Mouse (Mus musculus) liver, postnatal 0 days (tissue): ENCODE results near the gene Hmcn1. TPM values are rescaled to one million over a fixed set of nuclear protein-coding genes. Genes with fewer than 3 reads are reported as not detected.

Experiments used
- ATAC-seq: fragments of 200-750 bp; cut with Nextera tagmentation; 2 replicates; pipeline ENCODE4 v1.8.0; 2017; ENCODE audit warnings: mild to moderate bottlenecking, moderate library complexity
- DNase-seq: peaks from one replicate; pipeline ENCODE4 v3.0.0-alpha.2; 2016
- H3K27ac ChIP-seq: fragments of 300-500 bp; sonication (generic); 2 replicates; pipeline ENCODE4 v1.5.1; 2014; ENCODE audit warnings: antibody characterized with exemption, moderate library complexity, mild to moderate bottlenecking, low read depth
- H3K27me3 ChIP-seq: fragments of 300-500 bp; sonication (generic); 2 replicates; pipeline ENCODE4 v1.6.1; 2014; ENCODE audit warnings: low read length, control low read depth, mixed read lengths; ENCODE audit not compliant: insufficient read depth
- H3K36me3 ChIP-seq: fragments of 300-500 bp; sonication (generic); replicated peaks from 2 replicates; pipeline ENCODE4 v1.6.1; 2014; ENCODE audit warnings: mild to moderate bottlenecking, control low read depth, low read length, moderate library complexity, mixed read lengths; ENCODE audit not compliant: insufficient read depth
- H3K4me1 ChIP-seq: fragments of 300-500 bp; sonication (generic); 2 replicates; pipeline ENCODE4 v1.6.1; 2014; ENCODE audit warnings: antibody characterized with exemption, mild to moderate bottlenecking, control low read depth; ENCODE audit not compliant: insufficient read depth
- H3K4me2 ChIP-seq: fragments of 300-500 bp; sonication (generic); 2 replicates; pipeline ENCODE4 v1.6.1; 2014; ENCODE audit warnings: low read depth, mild to moderate bottlenecking, low read length, moderate library complexity, mixed read lengths
- H3K4me3 ChIP-seq: fragments of 300-500 bp; sonication (generic); 2 replicates; pipeline ENCODE4 v1.5.1; 2014; ENCODE audit warnings: low read depth, low read length
- H3K9ac ChIP-seq: fragments of 300-500 bp; sonication (generic); replicated peaks from 2 replicates; pipeline ENCODE4 v1.6.1; 2014; ENCODE audit warnings: mild to moderate bottlenecking, moderate library complexity
- H3K9me3 ChIP-seq: fragments of 300-500 bp; sonication (generic); 2 replicates; pipeline ENCODE4 v1.6.1; 2016; ENCODE audit warnings: mild to moderate bottlenecking, control low read depth, low read length, mixed read lengths
- CTCF ChIP-seq: sonication (generic); IDR thresholded peaks from 2 replicates; pipeline ENCODE4 v1.5.1; 2016; ENCODE audit warnings: antibody characterized with exemption, low read depth
- EP300 ChIP-seq: IDR thresholded peaks from 2 replicates; pipeline ENCODE4 v1.6.1; 2016; ENCODE audit warnings: antibody characterized with exemption, low read depth, mild to moderate bottlenecking
- WGBS: fragments of 180-500 bp; shearing (Covaris S2); extraction: QIAGEN DNeasy Blood & Tissue Kit; methylation state at CpG from one replicate; pipeline ENCODE4 v1.1.7; 2014; ENCODE audit not compliant: insufficient replicate concordance; 5-methylcytosine and 5-hydroxymethylcytosine counted together
- polyA plus RNA-seq: library from polyadenylated mRNA; unstranded; fragments of >200 nt; fragmentation: Nextera tagmentation; extraction: Ambion mirVana; gene quantifications from 2 replicates; pipeline ENCODE4 v1.2.1, GENCODE M21; 2015

The Hmcn1 gene
- polyA plus RNA-seq, 1 experiment from 2014 or later, result 2.4 TPM

- DNase-seq, result peak; percentile 18
- no peak overlapping the region for H3K4me2 ChIP-seq
- H3K36me3 ChIP-seq, result no peaks in the 10 kb centered on the region
- H3K27me3 ChIP-seq, result no peaks in the 10 kb centered on the region
- no peak overlapping the region for H3K4me3 ChIP-seq
- TF ChIP-seq EP300 (no peak), CTCF (peak; percentile 44)
- 54% methylated on average over 4 of the region's 4 CpGs for WGBS
- H3K27ac ChIP-seq, result no peak overlapping the region
- H3K9ac ChIP-seq, result no peak overlapping the region
- H3K4me1 ChIP-seq, result no peaks in the 10 kb centered on the region
- H3K9me3 ChIP-seq, result no peaks in the 10 kb centered on the region
- ATAC-seq, result no peak
Observed at GRCm38 (mm10) chr1:150632506-150632905, 360.7 kb downstream of the Hmcn1 start.

- H3K4me1 ChIP-seq, result no peaks in the 10 kb centered on the region
- DNase-seq (no peak), ATAC-seq (no peak)
- H3K9me3 ChIP-seq, result no peaks in the 10 kb centered on the region
- TF ChIP-seq CTCF (no peak), EP300 (no peak)
- no peak overlapping the region for H3K9ac ChIP-seq
- WGBS, result 76% methylated on average over 3 of the region's 3 CpGs
- no peak overlapping the region for H3K4me2 ChIP-seq
- no peaks in the 10 kb centered on the region for H3K36me3 ChIP-seq
- H3K27ac ChIP-seq, result no peak overlapping the region
- H3K4me3 ChIP-seq, result no peak overlapping the region
- no peaks in the 10 kb centered on the region for H3K27me3 ChIP-seq
Observed at GRCm38 (mm10) chr1:150631856-150632171, 361.4 kb downstream of the Hmcn1 start.

GRCm38 (mm10) chr1:150631035-150631855, 362.0 kb downstream of the Hmcn1 start:
- WGBS, result 82% methylated on average over 17 of the region's 17 CpGs
- Histone ChIP-seq H3K27me3 (no peaks in the 10 kb centered on the region), H3K9me3 (no peaks in the 10 kb centered on the region), H3K4me3 (no peak overlapping the region), H3K4me1 (no peaks in the 10 kb centered on the region), H3K9ac (no peak overlapping the region), H3K27ac (no peak overlapping the region), H3K4me2 (no peak overlapping the region), H3K36me3 (no peaks in the 10 kb centered on the region)
- TF ChIP-seq EP300, result no peak
- TF ChIP-seq CTCF, result no peak
- no peak for DNase-seq
- ATAC-seq, result no peak

- no peak overlapping the region for H3K9ac ChIP-seq
- no peaks in the 10 kb centered on the region for H3K9me3 ChIP-seq
- DNase-seq (no peak), ATAC-seq (no peak)
- no peak overlapping the region for H3K4me2 ChIP-seq
- no peak overlapping the region for H3K4me3 ChIP-seq
- no peak overlapping the region for H3K27ac ChIP-seq
- no peaks in the 10 kb centered on the region for H3K36me3 ChIP-seq
- TF ChIP-seq EP300 (no peak), CTCF (no peak)
- H3K4me1 ChIP-seq, result no peaks in the 10 kb centered on the region
- WGBS, result 83% methylated on average over 2 of the region's 2 CpGs
- no peaks in the 10 kb centered on the region for H3K27me3 ChIP-seq
Observed at GRCm38 (mm10) chr1:150623226-150623625, 370.0 kb downstream of the Hmcn1 start.

GRCm38 (mm10) chr1:150610539-150610938, 382.7 kb downstream of the Hmcn1 start:
- WGBS, result 82% methylated on average over 9 of the region's 9 CpGs

GRCm38 (mm10) chr1:150606173-150606572, 387.1 kb downstream of the Hmcn1 start:
- H3K27ac ChIP-seq, result no peak overlapping the region
- WGBS, result 78% methylated on average over 4 of the region's 4 CpGs

More at GRCm38 (mm10) chr1:150610539-150610938, 382.7 kb downstream of the Hmcn1 start:
- Histone ChIP-seq H3K27ac (no peak overlapping the region), H3K36me3 (no peaks in the 10 kb centered on the region), H3K27me3 (no peaks in the 10 kb centered on the region), H3K4me2 (no peak overlapping the region), H3K4me3 (no peak overlapping the region), H3K9me3 (no peaks in the 10 kb centered on the region), H3K9ac (no peak overlapping the region), H3K4me1 (no peaks in the 10 kb centered on the region)
- ATAC-seq (no peak), DNase-seq (no peak)
- TF ChIP-seq EP300 (no peak), CTCF (no peak)

More at GRCm38 (mm10) chr1:150606173-150606572, 387.1 kb downstream of the Hmcn1 start:
- no peak for TF ChIP-seq EP300
- TF ChIP-seq CTCF, result no peak
- DNase-seq (no peak), ATAC-seq (no peak)
- Histone ChIP-seq H3K36me3 (no peaks in the 10 kb centered on the region), H3K27me3 (no peaks in the 10 kb centered on the region), H3K4me2 (no peak overlapping the region), H3K9ac (no peak overlapping the region), H3K4me3 (no peak overlapping the region), H3K9me3 (no peaks in the 10 kb centered on the region), H3K4me1 (no peaks in the 10 kb centered on the region)
